Mouse (Mus musculus) embryo, embryonic 10 days (tissue): ENCODE data around the gene Inpp4b.
A peak's percentile ranks its signal among the peaks of the same experiment; 100 is the strongest.
"Not testable (repeated sequence)": the region's sequence is repeated elsewhere in the genome, so short reads cannot be mapped to it uniquely, and the experiment has no call there.

Experiments used
- DNase-seq: peaks from one replicate; pipeline ENCODE4 v3.0.0-alpha.2; 2015; ENCODE audit warnings: low spot score

Inpp4b gene

DNA sequence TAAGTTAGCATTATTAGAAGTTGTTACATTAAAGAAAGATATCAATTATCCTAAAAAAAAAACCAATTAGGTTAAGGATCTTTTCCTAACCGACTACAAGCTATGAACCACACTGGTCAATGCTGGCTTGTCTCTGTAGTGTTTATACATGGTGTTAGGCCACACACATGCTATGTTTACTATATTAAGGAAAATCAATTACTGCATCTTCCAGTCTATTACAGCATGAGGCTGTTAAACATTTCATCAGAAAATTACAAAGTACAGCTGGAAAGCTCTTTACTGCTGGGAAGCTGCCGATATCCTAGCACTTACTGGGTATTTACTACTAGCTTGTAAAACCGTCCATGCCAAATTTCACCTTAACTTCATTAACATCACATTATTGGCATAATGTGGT lies 653.9 kb downstream of the Inpp4b start:
- no peak for DNase-seq

DNA sequence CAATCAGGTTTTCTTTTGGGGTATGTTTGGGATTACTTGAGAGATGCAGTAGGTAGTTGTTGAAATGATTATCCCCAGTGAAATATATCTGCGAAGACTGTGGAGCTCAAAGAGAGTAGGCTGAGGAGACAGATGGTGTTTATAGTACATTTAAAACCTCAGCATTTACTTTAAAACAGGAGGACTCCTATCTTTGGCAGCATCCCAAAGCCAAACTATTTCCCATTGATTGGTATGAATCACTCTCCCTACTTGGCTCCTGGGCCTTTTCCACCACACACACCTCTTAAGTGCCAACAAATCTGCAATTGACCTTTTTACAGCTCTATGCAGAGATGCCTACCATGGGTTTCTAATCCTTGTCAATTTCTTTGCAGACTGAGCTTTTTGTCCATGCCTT lies 654.5 kb downstream of the Inpp4b start:
- DNase-seq, result no peak

DNA sequence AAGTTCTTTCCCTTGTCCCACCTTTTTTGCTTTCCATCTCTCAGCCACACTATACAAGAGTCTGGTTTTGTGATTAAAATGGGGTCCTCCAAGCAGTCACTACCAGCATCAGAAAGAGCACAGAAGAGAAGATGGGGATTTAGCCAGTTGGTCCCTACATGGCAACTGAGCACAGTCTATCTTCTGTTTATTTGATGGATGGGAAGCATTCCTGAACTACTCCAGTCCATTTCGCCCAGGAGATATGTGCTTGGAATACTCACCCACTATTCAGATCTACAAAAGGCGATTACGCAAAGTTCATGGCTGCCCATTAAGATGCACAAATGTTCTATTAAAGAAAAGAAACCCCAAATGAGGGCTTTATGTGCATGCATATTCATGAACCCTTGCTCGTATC lies 661.8 kb downstream of the Inpp4b start:
- DNase-seq, result no peak

DNA sequence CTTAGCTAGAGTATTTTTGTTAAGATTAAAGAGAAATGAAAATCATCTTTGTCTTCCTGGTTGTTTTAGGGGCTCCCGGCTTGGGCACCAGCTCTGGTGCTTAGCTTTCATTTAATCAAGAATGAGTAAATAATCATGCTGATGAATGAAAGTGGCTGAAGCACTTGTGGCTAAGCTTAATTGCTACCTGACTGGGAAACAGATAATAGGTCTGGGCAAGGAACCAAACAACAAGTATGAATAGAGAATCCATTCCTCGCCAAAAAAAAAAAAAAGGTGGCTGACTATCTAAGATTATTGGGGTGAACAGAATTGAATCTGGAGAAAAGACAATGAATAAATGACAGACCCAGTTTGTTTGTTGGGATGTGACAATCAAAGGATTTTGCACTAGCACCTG lies 663.1 kb downstream of the Inpp4b start:
- no peak for DNase-seq

DNA sequence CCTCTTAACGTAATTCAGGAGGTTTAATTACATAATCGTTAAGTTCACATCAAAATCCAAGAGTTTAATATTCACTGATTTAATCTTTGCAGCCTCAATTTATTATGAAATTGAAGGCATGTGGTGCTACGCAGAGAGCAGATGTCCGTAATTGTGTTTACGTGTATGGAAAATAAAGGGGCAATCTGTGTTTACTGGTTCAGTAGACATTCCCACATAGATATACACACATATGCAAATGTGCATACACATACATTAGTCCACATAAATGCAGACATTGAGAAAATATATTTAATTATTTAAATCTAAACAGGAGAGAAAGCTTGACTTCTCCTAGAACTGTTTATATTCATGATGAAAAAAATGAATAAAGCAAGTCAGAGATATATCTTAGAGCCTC lies 675.4 kb downstream of the Inpp4b start:
- DNase-seq, result no peak

DNA sequence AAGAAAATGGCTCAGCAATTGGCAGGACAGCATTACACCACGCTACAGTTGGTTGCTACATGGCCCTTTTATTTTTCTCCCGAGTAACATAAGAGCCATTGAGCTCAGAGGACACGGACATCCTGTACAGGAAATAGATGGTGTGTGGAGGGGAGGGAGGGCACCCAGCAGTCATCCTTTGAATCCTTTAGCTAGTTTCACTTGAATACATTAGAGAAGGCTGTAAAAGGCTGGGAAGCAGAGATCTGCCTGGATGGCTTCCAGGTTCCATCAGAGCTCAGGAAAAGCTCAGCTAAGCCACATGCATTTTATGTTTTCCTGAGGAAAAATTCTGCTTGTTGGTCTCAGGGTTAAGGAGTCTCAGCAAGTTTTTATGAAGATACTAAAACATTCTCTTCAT lies 685.0 kb downstream of the Inpp4b start:
- DNase-seq, result no peak

DNA sequence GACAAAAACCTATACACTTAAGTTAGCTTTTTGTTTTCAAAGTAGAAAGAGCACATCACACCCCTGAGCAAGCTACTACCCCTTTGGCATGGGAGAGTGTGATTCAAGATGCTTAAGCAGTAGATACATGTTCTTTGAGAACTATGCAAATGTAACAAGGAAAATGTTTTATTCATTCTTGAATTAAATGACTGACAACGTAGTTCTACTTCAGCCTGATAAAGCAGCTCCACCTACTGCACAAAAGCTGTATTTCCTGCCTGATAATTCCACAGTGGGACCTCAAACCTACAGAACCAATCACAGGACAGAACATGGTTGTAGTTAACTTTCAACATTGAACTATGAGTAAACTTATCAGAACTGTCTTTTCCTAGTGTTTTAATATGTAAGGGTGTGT lies 686.5 kb downstream of the Inpp4b start:
- DNase-seq, result no peak

DNA sequence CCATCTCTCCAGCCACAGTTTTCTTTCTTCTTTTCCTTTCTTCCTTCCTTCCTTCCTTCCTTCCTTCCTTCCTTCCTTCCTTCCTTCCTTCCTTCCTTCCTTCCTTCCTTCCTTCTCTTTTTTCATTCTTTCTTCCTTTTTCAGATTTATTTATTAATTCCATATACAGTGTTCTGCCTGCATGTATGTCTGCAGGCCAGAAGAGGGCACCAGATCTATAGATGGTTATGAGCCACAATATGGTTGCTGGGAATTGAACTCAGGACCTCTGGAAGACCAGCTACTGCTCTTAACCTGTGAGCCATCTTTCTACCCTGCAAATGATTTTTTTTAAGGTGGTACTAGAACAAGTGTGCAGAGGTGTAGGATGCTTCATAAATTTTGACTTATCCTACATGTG lies 689.7 kb downstream of the Inpp4b start:
- peak; percentile 24 for DNase-seq

DNA sequence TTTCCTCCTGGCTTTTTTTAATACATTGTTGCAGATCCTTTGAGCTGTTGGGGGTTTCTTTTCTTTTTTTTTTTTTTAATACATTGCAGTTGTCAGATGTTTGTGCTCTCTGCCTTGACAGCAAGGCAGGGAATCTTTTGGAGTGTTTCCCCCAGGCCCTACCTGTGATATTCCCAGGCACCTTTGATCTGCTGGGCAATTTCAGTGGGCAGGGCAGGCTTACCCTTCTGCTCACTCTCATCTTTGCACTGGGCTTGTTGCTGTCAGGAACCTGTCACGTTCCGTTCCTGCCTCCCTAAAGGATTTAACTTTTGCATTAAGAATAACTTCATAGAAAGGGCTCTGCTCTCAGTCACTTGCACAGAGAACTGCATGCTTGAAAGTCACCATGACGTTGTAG lies 711.7 kb downstream of the Inpp4b start:
- DNase-seq, result no peak

DNA sequence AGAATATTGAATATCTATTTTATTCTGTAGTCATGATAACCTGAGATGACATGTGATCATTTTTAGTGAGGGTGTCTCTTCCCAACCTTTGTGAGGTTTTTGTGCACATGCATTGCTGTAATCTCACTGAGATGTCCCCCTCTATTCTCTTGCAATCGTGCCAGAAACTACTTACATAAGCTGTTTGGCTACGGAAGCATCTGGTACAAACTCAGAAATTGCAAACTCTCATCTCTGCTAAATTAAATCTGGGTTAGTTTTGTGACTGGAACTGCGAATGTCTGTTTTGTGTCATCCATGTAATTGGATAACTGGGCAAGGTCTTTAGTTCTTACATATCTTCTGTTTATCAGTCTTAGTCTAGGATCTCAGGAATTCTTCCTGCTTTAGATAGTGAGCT lies 725.3 kb downstream of the Inpp4b start:
- no peak for DNase-seq

DNA sequence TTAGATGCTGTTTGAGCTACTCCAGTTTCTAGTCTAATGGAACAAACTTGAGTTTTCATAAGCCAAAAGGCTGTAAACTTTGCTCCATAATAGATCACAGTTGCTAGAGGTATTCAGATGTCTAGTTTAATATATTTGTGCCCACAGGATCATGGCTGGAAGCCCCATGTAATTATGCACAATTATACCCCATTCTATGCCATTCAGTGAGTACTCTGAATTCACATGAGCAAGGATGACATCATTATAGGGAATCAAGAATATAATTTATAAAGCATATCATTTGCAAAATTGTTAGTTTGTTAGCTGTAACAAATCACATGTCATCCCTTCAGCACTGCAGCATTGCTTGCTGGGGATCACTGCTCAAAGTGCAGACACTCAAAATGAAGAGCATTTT lies 736.9 kb downstream of the Inpp4b start:
- no peak for DNase-seq

DNA sequence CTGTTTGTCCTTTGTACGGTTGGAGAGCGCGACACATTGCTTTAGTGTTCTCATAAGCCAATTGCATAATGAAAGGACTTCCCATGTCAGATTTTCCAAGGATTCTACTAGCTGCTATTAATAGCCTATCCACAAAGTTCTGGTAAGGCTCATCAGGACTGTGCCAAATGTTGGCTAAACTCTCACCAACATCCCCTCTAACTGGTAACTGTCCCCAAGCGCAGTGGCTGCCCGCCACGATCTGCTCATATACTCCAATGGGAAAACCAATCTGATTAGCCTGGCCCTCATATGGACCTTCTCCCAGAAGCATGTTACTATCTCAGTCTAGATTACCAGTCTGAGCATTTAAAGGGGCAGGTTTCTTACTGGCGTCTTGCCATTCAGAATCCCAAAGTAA lies 744.3 kb downstream of the Inpp4b start:
- not testable (repeated sequence) for DNase-seq

DNA sequence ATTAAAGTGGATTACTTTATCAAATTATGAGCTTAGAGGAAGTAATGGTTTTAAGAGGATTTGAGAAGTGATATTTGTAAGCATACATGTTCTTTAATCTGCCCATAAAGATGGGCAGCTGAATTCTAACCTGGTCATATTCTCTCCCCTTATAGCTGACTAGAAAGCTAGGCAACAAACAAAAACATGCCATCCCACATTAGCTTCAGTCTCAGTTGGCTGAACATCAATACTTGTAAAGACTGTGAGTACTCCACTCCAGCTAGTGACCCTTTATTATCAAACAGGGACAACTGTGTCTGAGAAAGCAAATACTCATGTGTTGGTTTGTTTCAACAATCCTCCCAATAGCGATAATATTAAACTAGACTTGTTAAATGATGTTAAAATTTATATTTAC lies 748.5 kb downstream of the Inpp4b start:
- no peak for DNase-seq

DNA sequence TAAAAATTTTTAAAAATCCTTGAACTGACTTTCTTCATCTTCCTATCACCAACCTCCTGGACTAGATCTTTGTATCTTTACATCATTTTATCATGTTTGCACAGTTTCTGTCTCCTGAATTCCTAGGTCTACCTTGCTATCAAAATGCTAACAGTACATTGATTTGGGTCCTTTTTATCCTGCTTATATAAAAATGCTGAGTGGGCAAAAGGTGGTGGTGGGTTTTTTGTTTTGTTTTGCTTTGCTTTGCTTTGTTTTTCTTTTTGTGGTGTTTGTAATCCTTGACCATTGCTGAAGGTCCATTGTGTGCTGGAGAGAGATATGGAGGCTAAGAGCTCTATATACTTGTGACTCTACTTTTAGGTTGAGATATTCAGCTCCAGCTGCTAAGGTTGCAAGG lies 750.9 kb downstream of the Inpp4b start:
- no peak for DNase-seq

DNA sequence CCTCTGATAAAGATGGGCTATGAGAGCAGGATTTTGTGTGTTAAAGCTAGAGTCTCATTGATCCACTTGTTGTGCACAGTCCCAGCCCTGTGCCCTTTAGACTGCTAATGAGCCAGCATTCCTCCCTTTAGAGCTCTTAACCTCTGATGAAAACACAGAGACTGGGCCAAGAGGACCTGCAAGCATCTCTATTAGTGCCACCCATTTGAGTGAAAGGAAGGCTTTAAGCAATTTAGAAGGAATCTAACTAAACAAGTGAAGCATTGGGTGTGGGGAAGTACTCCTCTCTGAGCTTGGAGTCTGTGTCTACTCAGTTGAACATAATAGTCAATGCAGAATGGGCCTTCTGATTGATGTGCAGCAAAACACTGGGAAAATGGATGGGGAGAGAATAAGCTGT lies 762.2 kb downstream of the Inpp4b start:
- DNase-seq, result no peak

DNA sequence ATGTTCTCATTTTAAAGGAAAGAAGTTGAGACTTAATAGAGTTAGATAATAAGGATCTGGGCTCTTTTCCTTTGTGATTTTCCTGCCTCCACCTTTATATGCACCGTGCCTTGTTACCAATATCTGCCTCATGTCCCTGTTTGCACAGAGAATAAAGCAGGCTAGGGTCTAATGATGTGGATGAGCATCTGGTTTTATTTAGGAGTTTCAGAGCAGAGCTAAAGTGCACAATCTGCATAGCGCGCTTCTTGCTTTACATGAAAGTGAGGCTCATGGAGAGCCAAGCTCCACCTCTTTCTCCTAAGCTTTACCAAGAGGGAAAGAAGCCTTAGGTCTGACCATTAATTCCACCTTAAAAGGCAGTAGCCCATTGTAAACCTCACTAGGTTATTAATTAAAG lies 763.8 kb downstream of the Inpp4b start:
- peak; percentile 9 for DNase-seq

DNA sequence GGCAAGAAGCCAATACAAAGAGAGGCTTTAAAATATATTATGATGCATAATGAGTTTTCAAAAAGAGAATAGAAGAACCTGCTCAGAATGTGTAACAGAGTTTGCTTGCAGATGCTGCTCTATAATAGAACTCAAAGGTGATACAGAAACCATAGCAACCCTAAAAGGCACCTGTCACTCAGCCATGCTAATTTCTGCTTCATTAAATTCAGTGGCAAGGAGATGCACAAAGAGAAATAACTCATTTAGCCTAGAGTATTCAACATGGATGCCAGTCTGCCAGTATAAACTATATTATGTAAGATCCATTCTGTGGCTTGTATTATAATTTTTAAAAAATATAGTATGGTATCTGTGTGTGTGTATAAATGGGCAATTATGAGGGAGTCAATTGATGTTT lies 807.9 kb downstream of the Inpp4b start:
- no peak for DNase-seq

DNA sequence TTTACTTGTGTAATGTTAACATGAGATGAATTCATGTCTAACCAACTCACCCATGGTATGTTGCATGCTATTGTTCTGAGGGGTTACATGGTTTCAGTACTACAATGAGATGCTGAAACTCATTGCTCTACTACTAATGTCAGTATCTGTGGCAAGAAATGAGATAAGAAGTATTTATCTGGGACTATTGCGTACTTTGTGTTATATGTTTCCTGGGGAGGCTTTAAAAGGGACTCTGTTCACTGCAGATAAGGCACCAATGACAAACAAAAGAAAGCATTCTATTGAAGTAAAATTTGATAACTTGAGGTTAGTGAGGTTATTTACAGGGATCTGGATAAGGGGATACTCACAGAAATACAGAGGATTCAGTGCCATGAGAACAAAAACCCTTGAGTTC lies 815.6 kb downstream of the Inpp4b start:
- DNase-seq, result no peak
